Mouse (Mus musculus) adrenal gland, postnatal 14 days (tissue): Measurements from ENCODE around the gene Id2. TPM values are rescaled to one million over a fixed set of nuclear protein-coding genes. Genes with fewer than 3 reads are reported as not detected.

Source experiments
- DNase-seq: peaks from one replicate; pipeline ENCODE4 v3.0.0; 2021; ENCODE audit warnings: mixed read lengths
- total RNA-seq: library from RNA; stranded (reverse); gene quantifications from 2 replicates; pipeline ENCODE4 v1.2.3, GENCODE M21; 2021

The Id2 gene
- total RNA-seq, 1 experiment from 2014 or later = 359 TPM

GRCm38 (mm10) chr12:25083260-25084178, 13.4 kb downstream of the Id2 start:
- DNase-seq = no peak

GRCm38 (mm10) chr12:25074344-25074743, 22.6 kb downstream of the Id2 start:
- no peak for DNase-seq

- DNase-seq = no peak
Measured at GRCm38 (mm10) chr12:25073374-25073773, 23.6 kb downstream of the Id2 start.

- DNase-seq = no peak
Measured at GRCm38 (mm10) chr12:25062264-25062663, 34.7 kb downstream of the Id2 start.

GRCm38 (mm10) chr12:25060901-25061300, 36.0 kb downstream of the Id2 start:
- DNase-seq = no peak

GRCm38 (mm10) chr12:25059487-25060200, 37.3 kb downstream of the Id2 start:
- DNase-seq = peak; percentile 59

GRCm38 (mm10) chr12:25054963-25055362, 42.0 kb downstream of the Id2 start:
- no peak for DNase-seq

GRCm38 (mm10) chr12:25054511-25054910, 42.4 kb downstream of the Id2 start:
- DNase-seq = no peak

GRCm38 (mm10) chr12:25049253-25049652, 47.7 kb downstream of the Id2 start:
- DNase-seq = no peak

- DNase-seq = no peak
Measured at GRCm38 (mm10) chr12:25044579-25044978, 52.4 kb downstream of the Id2 start.

GRCm38 (mm10) chr12:25044056-25044455, 52.9 kb downstream of the Id2 start:
- DNase-seq = no peak

Other genes with a start within 250 kb of the Id2 start
- 83.9 and 87.5 TPM in 2 replicates for gene Kidins220, start 122.2 kb downstream of the Id2 start, total RNA-seq